Mouse (Mus musculus) liver, embryonic 14.5 days (tissue): ENCODE measurements around the gene Gsdma3.
"Not testable (repeated sequence)": the region's sequence is repeated elsewhere in the genome, so short reads cannot be mapped to it uniquely, and the experiment has no call there.

ENCODE experiments used
- CTCF ChIP-seq: IDR thresholded peaks from 2 replicates; pipeline ENCODE4 v1.5.1; 2016; ENCODE audit warnings: antibody characterized with exemption, low read depth, control low read depth
- EP300 ChIP-seq: IDR thresholded peaks from 2 replicates; pipeline ENCODE4 v1.6.1; 2016; ENCODE audit warnings: antibody characterized with exemption, low read depth

GRCm38 (mm10) chr11:98673136-98673535 is 47.0 kb downstream of the Gsdma3 start:
- peak; percentile 79 for TF ChIP-seq CTCF
- TF ChIP-seq EP300: not testable (repeated sequence)
